11 mouse cellular contexts compared by ENCODE assay signal in genomic region chr7:46448922-46449645, GRCm38 (mm10). TPM values are rescaled to one million over a fixed set of nuclear protein-coding genes. Genes with fewer than 3 reads are reported as not detected.
DNase-seq lines count a peak whose midpoint lies in the region; ATAC-seq lines count a peak whose summit lies in the region.
"Had no signal": no experiment of that assay in that cellular context is flagged by ENCODE, and none has a peak within 500 bp of the region (broad histone marks: within the 10 kb centered on the region; RNA-seq: fewer than 3 reads in every experiment).

No protein-coding gene starts in this region.

- H3K9ac ChIP-seq in midbrain, embryonic 16.5 days (ENCODE audit: low read depth, low read length) = no peak overlapping the region
- H3K9ac ChIP-seq: lung, embryonic 15.5 days had no signal

- intact Hi-C loops in heart, postnatal 36 days (cut with DNase I) = no loop called here

- H3K36me3 ChIP-seq in midbrain, embryonic 16.5 days (ENCODE audit: control insufficient read depth, insufficient read depth, low read length) = no peaks in the 10 kb centered on the region
- H3K36me3 ChIP-seq: lung, embryonic 15.5 days had no signal

- no peak overlapping the region for H3K4me3 ChIP-seq in midbrain, embryonic 16.5 days (ENCODE audit: low read depth, low read length)
- H3K4me3 ChIP-seq: lung, embryonic 15.5 days had no signal

- H3K4me2 ChIP-seq in midbrain, embryonic 16.5 days (ENCODE audit: low read length) = no peak overlapping the region
- H3K4me2 ChIP-seq: lung, embryonic 15.5 days had no signal

- peak overlapping the region; percentile 63 for H3K27ac ChIP-seq in midbrain, embryonic 16.5 days (ENCODE audit: low read length)
- H3K27ac ChIP-seq: lung, embryonic 15.5 days had no signal

- ATAC-seq in midbrain, embryonic 16.5 days = peak; percentile 23; the same call in 1 of the 2 replicates
- no peak for ATAC-seq in monocyte, adult 5-6 weeks (replicated peaks; ENCODE audit: insufficient number of reproducible peaks, low FRiP score, low TSS enrichment, poor library complexity, severe bottlenecking)

- no peaks in the 10 kb centered on the region for H3K27me3 ChIP-seq in midbrain, embryonic 16.5 days (ENCODE audit: control insufficient read depth, insufficient read depth, low read depth, low read length)
- H3K27me3 ChIP-seq: lung, embryonic 15.5 days had no signal

- peaks cover 28% of the 10 kb centered on the region for H3K4me1 ChIP-seq in midbrain, embryonic 16.5 days (ENCODE audit: control insufficient read depth, insufficient read depth, low read length)
- H3K4me1 ChIP-seq: lung, embryonic 15.5 days had no signal

- H3K9me3 ChIP-seq in midbrain, embryonic 16.5 days (replicated peaks; ENCODE audit: control insufficient read depth, low read length, poor library complexity, severe bottlenecking) = no peaks in the 10 kb centered on the region
- H3K9me3 ChIP-seq: lung, embryonic 15.5 days had no signal

- peak; percentile 53 to 63 for DNase-seq in heart, adult 18-20 months
- DNase-seq in heart, postnatal 4 days = no peak
- peak; percentile 29 for DNase-seq in ZHBTc4 (ENCODE audit: low read depth, low spot score)
- peak; percentile 4 to 37 for DNase-seq in heart, postnatal 36 days
- DNase-seq in right cerebral cortex, postnatal 4 days = no peak
- DNase-seq: spleen, adult 18-20 months; thymus, postnatal 36 days had no signal

- 43% methylated on average over 6 of the region's 6 CpGs for WGBS in midbrain, embryonic 16.5 days

RNA-seq across cellular contexts. Expression of gene Kcnc1, which starts 52.8 kb away (rescaled TPM):
- under 1 TPM; 0.41 to 0.45 TPM for total RNA-seq in heart, adult 18-20 months (2021)
- under 1 TPM; 0.02 to 0.05 TPM for total RNA-seq in heart, postnatal 4 days (2021)
- total RNA-seq in heart, postnatal 36 days (2021) = under 1 TPM; 0.14 to 0.17 TPM
- 10.1 and 11.4 TPM in 2 replicates for polyA plus RNA-seq in midbrain, embryonic 16.5 days (2015; fragmentation: Nextera tagmentation; extraction: Ambion mirVana)
- total RNA-seq in monocyte, adult 5-6 weeks (2017) = 0.11 to 0.19 TPM in 2 of 3 replicates, not detected in the other
- total RNA-seq: MEL had no signal

Comparison
In these comparisons a context has a peak if more than half of its experiments do, and no peak if none do; other contexts are left out.
1. DNase-seq: peak in heart, adult 18-20 months (2 of 2), ZHBTc4 (single experiment) and heart, postnatal 36 days (2 of 2); none in heart, postnatal 4 days (single experiment) and right cerebral cortex, postnatal 4 days (single experiment).